Mouse (Mus musculus) forebrain, embryonic 14.5 days (tissue): ENCODE results near the gene Tmem182. TPM values are rescaled to one million over a fixed set of nuclear protein-coding genes. Genes with fewer than 3 reads are reported as not detected.
A peak's percentile ranks its signal among the peaks of the same experiment; 100 is the strongest.

Experiments used
- ATAC-seq: fragments of 200-750 bp; cut with Nextera tagmentation; 2 replicates; pipeline ENCODE4 v1.8.0; 2017; ENCODE audit warnings: mild to moderate bottlenecking, moderate library complexity
- DNase-seq: peaks from one replicate; pipeline ENCODE4 v3.0.0-alpha.2; 2015; ENCODE audit warnings: low spot score
- H3K27ac ChIP-seq: fragments of 300-500 bp; sonication (generic); 2 replicates; pipeline ENCODE4 v1.5.1; 2014; ENCODE audit warnings: low read depth, mild to moderate bottlenecking, control low read depth, low read length, moderate library complexity
- H3K27me3 ChIP-seq: fragments of 300-500 bp; sonication (generic); replicated peaks from 2 replicates; pipeline ENCODE4 v1.6.1; 2014; ENCODE audit warnings: low read length, control low read depth, mixed read lengths; ENCODE audit not compliant: control insufficient read depth, insufficient read depth
- H3K36me3 ChIP-seq: fragments of 300-500 bp; sonication (generic); 2 replicates; pipeline ENCODE4 v1.6.1; 2014; ENCODE audit warnings: low read length, control low read depth; ENCODE audit not compliant: control insufficient read depth, insufficient read depth
- H3K4me1 ChIP-seq: fragments of 300-500 bp; sonication (generic); 2 replicates; pipeline ENCODE4 v1.6.1; 2014; ENCODE audit warnings: antibody characterized with exemption, low read length, control low read depth; ENCODE audit not compliant: control insufficient read depth, insufficient read depth
- H3K4me2 ChIP-seq: fragments of 300-500 bp; sonication (generic); 2 replicates; pipeline ENCODE4 v1.6.1; 2014; ENCODE audit warnings: mild to moderate bottlenecking, control low read depth, low read length
- H3K4me3 ChIP-seq: fragments of 300-500 bp; sonication (generic); 2 replicates; pipeline ENCODE4 v1.5.1; 2014; ENCODE audit warnings: low read depth, low read length, control low read depth
- H3K9ac ChIP-seq: fragments of 300-500 bp; sonication (generic); 2 replicates; pipeline ENCODE4 v1.6.1; 2014; ENCODE audit warnings: mild to moderate bottlenecking, low read length, control low read depth, moderate library complexity
- H3K9me3 ChIP-seq: fragments of 300-500 bp; sonication (generic); replicated peaks from 2 replicates; pipeline ENCODE4 v1.6.1; 2016; ENCODE audit warnings: low read length, control low read depth, mixed read lengths; ENCODE audit not compliant: control insufficient read depth
- WGBS: fragments of 180-500 bp; shearing (Covaris S2); extraction: QIAGEN DNeasy Blood & Tissue Kit; methylation state at CpG from one replicate; pipeline ENCODE4 v1.1.7; 2014; 5-methylcytosine and 5-hydroxymethylcytosine counted together
- polyA plus RNA-seq: library from polyadenylated mRNA; unstranded; fragments of >200 nt; fragmentation: Nextera tagmentation; extraction: Ambion mirVana; gene quantifications from 2 replicates; pipeline ENCODE4 v1.2.1, GENCODE M21; 2014

The Tmem182 gene
- polyA plus RNA-seq, 1 experiment from 2014 or later = not detected

GRCm38 (mm10) chr1:40789666-40790233 lies 15.7 kb upstream of the Tmem182 start:
- Histone ChIP-seq H3K9ac (peak overlapping the region; percentile 56), H3K27ac (no peak overlapping the region), H3K4me2 (peak overlapping the region; percentile 66), H3K4me3 (peak overlapping the region; percentile 56), H3K4me1 (peaks cover 10% of the 10 kb centered on the region; the same call in 1 of the 2 replicates), H3K9me3 (no peaks in the 10 kb centered on the region), H3K36me3 (no peaks in the 10 kb centered on the region), H3K27me3 (no peaks in the 10 kb centered on the region)
- ATAC-seq (peak; percentile 66), DNase-seq (peak; percentile 75)
- WGBS = 2% methylated on average over 5 of the region's 5 CpGs

DNA sequence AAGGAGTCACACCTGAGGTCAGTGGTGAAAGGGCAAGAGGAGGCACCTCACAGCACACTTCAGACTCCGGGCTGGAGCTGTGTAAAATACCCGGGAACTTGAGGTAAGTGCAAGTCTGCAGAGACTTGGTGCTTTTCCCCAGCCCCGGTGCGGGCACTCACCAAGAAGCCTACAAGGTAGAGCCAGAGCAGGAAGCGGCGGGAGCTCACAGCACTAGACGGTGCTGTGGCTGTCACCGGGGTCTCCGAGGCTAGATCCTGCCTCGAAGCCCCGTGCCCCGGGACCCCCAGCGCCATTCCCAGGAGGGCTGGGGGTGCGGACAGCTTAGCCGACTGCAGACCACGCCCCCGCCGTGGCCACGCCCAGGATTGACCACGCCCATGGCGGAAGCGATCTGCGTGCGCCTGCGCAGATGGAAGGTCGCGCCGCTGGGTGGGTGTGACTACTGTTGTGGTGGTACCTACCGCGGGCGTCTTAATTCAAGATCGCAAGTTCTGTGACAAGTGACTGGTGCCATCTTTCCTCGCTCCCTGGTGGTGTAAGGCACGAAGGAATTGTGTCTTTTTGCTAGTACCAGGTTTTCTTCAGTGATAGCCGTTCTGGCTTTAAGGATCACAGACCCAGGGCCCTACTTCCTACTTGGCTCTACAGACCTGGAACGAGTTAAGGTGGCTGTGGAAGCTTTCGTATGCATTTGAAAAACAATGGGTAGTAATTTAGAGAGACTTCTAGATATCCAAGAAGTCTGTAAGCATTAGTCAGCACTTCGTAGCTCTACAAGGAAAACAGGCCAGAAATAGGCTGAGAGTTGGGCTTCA lies 14.9 kb upstream of the Tmem182 start, which contains the start of gene Mfsd9:
Gene Mfsd9, minus strand, starts transcription at position 364 of the 818 bp plus-strand sequence.
- peak; percentile 94 for ATAC-seq
- Histone ChIP-seq H3K9me3 (no peaks in the 10 kb centered on the region), H3K4me2 (peak within 1 kb of the TSS; percentile 66), H3K9ac (peak within 1 kb of the TSS; percentile 56), H3K4me3 (peak within 1 kb of the TSS; percentile 56), H3K27ac (peak within 1 kb of the TSS; percentile 35; the same call in 1 of the 2 replicates), H3K27me3 (no peaks in the 10 kb centered on the region), H3K4me1 (peaks cover 10% of the 10 kb centered on the region; the same call in 1 of the 2 replicates), H3K36me3 (no peaks in the 10 kb centered on the region)
- DNase-seq = peak; percentile 90
- 5% methylated on average over 38 of the region's 38 CpGs for WGBS

GRCm38 (mm10) chr1:40795508-40795907 lies 9.9 kb upstream of the Tmem182 start:
- DNase-seq (no peak), ATAC-seq (no peak)
- Histone ChIP-seq H3K9ac (no peak overlapping the region), H3K4me1 (peaks cover 4% of the 10 kb centered on the region; the same call in 1 of the 2 replicates), H3K27me3 (no peaks in the 10 kb centered on the region), H3K4me3 (no peak overlapping the region), H3K9me3 (no peaks in the 10 kb centered on the region), H3K36me3 (no peaks in the 10 kb centered on the region), H3K4me2 (no peak overlapping the region), H3K27ac (no peak overlapping the region)
- 94% methylated on average over 1 of the region's 1 CpGs for WGBS

GRCm38 (mm10) chr1:40797348-40797747 lies 8.1 kb upstream of the Tmem182 start:
- no peaks in the 10 kb centered on the region for H3K4me1 ChIP-seq
- no peak overlapping the region for H3K4me3 ChIP-seq
- H3K36me3 ChIP-seq = no peaks in the 10 kb centered on the region
- H3K27ac ChIP-seq = no peak overlapping the region
- H3K4me2 ChIP-seq = no peak overlapping the region
- 15% methylated on average over 5 of the region's 5 CpGs for WGBS
- H3K27me3 ChIP-seq = no peaks in the 10 kb centered on the region
- ATAC-seq (no peak), DNase-seq (peak; percentile 74)
- no peak overlapping the region for H3K9ac ChIP-seq
- no peaks in the 10 kb centered on the region for H3K9me3 ChIP-seq

GRCm38 (mm10) chr1:40799121-40799520 lies 6.3 kb upstream of the Tmem182 start:
- WGBS = 89% methylated on average over 8 of the region's 8 CpGs
- Histone ChIP-seq H3K27ac (no peak overlapping the region), H3K9me3 (no peaks in the 10 kb centered on the region), H3K4me2 (no peak overlapping the region), H3K36me3 (no peaks in the 10 kb centered on the region), H3K4me3 (no peak overlapping the region), H3K27me3 (no peaks in the 10 kb centered on the region), H3K9ac (no peak overlapping the region), H3K4me1 (no peaks in the 10 kb centered on the region)
- ATAC-seq = no peak
- DNase-seq = no peak

GRCm38 (mm10) chr1:40800908-40801307 lies 4.5 kb upstream of the Tmem182 start:
- no peak overlapping the region for H3K27ac ChIP-seq
- no peaks in the 10 kb centered on the region for H3K4me1 ChIP-seq
- WGBS = 90% methylated on average over 5 of the region's 5 CpGs
- no peaks in the 10 kb centered on the region for H3K36me3 ChIP-seq
- no peak overlapping the region for H3K4me3 ChIP-seq
- H3K9ac ChIP-seq = no peak overlapping the region
- ATAC-seq = no peak
- no peak overlapping the region for H3K4me2 ChIP-seq
- no peaks in the 10 kb centered on the region for H3K27me3 ChIP-seq
- no peak for DNase-seq
- no peaks in the 10 kb centered on the region for H3K9me3 ChIP-seq

DNA sequence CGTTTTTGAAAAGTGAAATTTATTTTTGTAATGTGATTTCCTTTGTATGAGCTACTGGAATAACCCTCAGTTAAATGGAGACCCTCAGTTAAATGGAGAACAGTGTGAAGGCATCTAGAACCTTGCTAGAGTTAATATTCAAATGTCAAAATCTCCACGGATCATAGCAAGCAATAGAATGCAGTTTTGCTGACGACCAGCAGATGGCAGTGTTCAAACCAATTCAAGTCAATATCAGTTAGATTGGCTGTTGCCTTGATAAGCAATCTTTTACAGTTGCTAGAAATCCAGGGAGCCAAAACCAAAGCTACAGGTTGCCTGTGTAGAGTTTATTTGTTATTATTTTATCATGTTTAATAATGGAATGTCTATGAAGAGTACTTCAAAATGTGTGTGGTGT lies 2.6 kb upstream of the Tmem182 start:
- H3K9ac ChIP-seq = no peak overlapping the region
- H3K4me2 ChIP-seq = no peak overlapping the region
- peak; percentile 82 for DNase-seq
- H3K27me3 ChIP-seq = no peaks in the 10 kb centered on the region
- WGBS = 20% methylated on average over 3 of the region's 3 CpGs
- no peak for ATAC-seq
- H3K4me3 ChIP-seq = no peak overlapping the region
- no peak overlapping the region for H3K27ac ChIP-seq
- H3K4me1 ChIP-seq = no peaks in the 10 kb centered on the region
- no peaks in the 10 kb centered on the region for H3K9me3 ChIP-seq
- H3K36me3 ChIP-seq = no peaks in the 10 kb centered on the region

GRCm38 (mm10) chr1:40804118-40804517 lies 1.3 kb upstream of the Tmem182 start:
- Histone ChIP-seq H3K4me2 (no peak overlapping the region), H3K27me3 (no peaks in the 10 kb centered on the region), H3K9me3 (no peaks in the 10 kb centered on the region), H3K36me3 (no peaks in the 10 kb centered on the region), H3K27ac (no peak overlapping the region), H3K4me3 (no peak overlapping the region), H3K9ac (no peak overlapping the region), H3K4me1 (no peaks in the 10 kb centered on the region)
- ATAC-seq = no peak
- WGBS = 92% methylated on average over 12 of the region's 12 CpGs
- no peak for DNase-seq

- Histone ChIP-seq H3K4me3 (no peak overlapping the region), H3K4me1 (no peaks in the 10 kb centered on the region), H3K27me3 (no peaks in the 10 kb centered on the region), H3K9me3 (no peaks in the 10 kb centered on the region), H3K9ac (no peak overlapping the region), H3K27ac (no peak overlapping the region), H3K36me3 (no peaks in the 10 kb centered on the region), H3K4me2 (no peak overlapping the region)
- WGBS = 87% methylated on average over 11 of the region's 11 CpGs
- no peak for DNase-seq
- ATAC-seq = no peak
Measured at GRCm38 (mm10) chr1:40805891-40806290, 490 bp downstream of the Tmem182 start.
